Mouse (Mus musculus) v-Abl transformed pro-B cells (cell line): ENCODE data around the gene Arid3c.

Experiments
- in situ Hi-C, 2 experiments: fragments of 400-800 bp; cut with MboI; formaldehyde crosslinking; loops; one replicate each; pipeline ENCODE4 v1.15.1; 2025; ENCODE audit not compliant: unreplicated experiment in 2 of 2

Arid3c gene

GRCm38 (mm10) chr4:41755338-41756305, 24.7 kb upstream of the Arid3c start, which contains the start of gene Sigmar1:
TSS of gene Sigmar1 (minus strand) at chr4:41756157.
- in situ Hi-C loops: loop anchor here (5.0 to 10.0 kb wide), 2 partner anchors 1189 to 1207 kb away; partner anchors contain the start of gene Dnajb5 (in 1 of the 2)

GRCm38 (mm10) chr4:41754797-41755337, 23.9 kb upstream of the Arid3c start, which contains the start of gene Galt:
TSS of gene Galt (plus strand) at chr4:41755228.
- in situ Hi-C loops: loop anchor here (5.0 to 10.0 kb wide), 2 partner anchors 1190 to 1207 kb away; partner anchors contain the start of gene Dnajb5 (in 1 of the 2)

GRCm38 (mm10) chr4:41745021-41745420, 14.1 kb upstream of the Arid3c start:
- in situ Hi-C loops: loop anchor here in 1 of 2 experiments (25.0 kb wide), 1 partner anchor 1033 kb away; the partner anchor contains the start of genes Aptx and Dnaja1

GRCm38 (mm10) chr4:41744131-41744530, 13.2 kb upstream of the Arid3c start:
- in situ Hi-C loops: loop anchor here in 1 of 2 experiments (25.0 kb wide), 1 partner anchor 1032 kb away; the partner anchor contains the start of genes Aptx and Dnaja1

GRCm38 (mm10) chr4:41741158-41741560, 10.2 kb upstream of the Arid3c start:
- in situ Hi-C loops: loop anchor here in 1 of 2 experiments (25.0 kb wide), 1 partner anchor 1029 kb away; the partner anchor contains the start of genes Aptx and Dnaja1

GRCm38 (mm10) chr4:41740380-41741157, 9.6 kb upstream of the Arid3c start:
- in situ Hi-C loops: loop anchor here in 1 of 2 experiments (25.0 kb wide), 1 partner anchor 1028 kb away; the partner anchor contains the start of genes Aptx and Dnaja1

GRCm38 (mm10) chr4:41739260-41739659, 8.3 kb upstream of the Arid3c start:
- in situ Hi-C loops: loop anchor here in 1 of 2 experiments (25.0 kb wide), 1 partner anchor 1027 kb away; the partner anchor contains the start of genes Aptx and Dnaja1

GRCm38 (mm10) chr4:41738256-41738603, 7.3 kb upstream of the Arid3c start:
- in situ Hi-C loops: loop anchor here in 1 of 2 experiments (25.0 kb wide), 1 partner anchor 1026 kb away; the partner anchor contains the start of genes Aptx and Dnaja1

GRCm38 (mm10) chr4:41737602-41738255, 6.8 kb upstream of the Arid3c start:
- in situ Hi-C loops: loop anchor here in 1 of 2 experiments (25.0 kb wide), 1 partner anchor 1025 kb away; the partner anchor contains the start of genes Aptx and Dnaja1

GRCm38 (mm10) chr4:41726826-41727621, 3.9 kb downstream of the Arid3c start:
- in situ Hi-C loops: loop anchor here in 1 of 2 experiments (25.0 kb wide), 1 partner anchor 1015 kb away; the partner anchor contains the start of genes Aptx and Dnaja1

GRCm38 (mm10) chr4:41722918-41723351, 8.0 kb downstream of the Arid3c start, which contains the start of gene Dctn3:
TSS of gene Dctn3 (minus strand) at chr4:41723170.
- in situ Hi-C loops: loop anchor here in 1 of 2 experiments (25.0 kb wide), 1 partner anchor 1011 kb away; the partner anchor contains the start of genes Aptx and Dnaja1

GRCm38 (mm10) chr4:41716834-41717233, 14.1 kb downstream of the Arid3c start:
- in situ Hi-C loops: loop anchor here in 1 of 2 experiments (25.0 kb wide), 1 partner anchor 1005 kb away; the partner anchor contains the start of genes Aptx and Dnaja1

GRCm38 (mm10) chr4:41715596-41715995, 15.3 kb downstream of the Arid3c start:
- in situ Hi-C loops: loop anchor here in 1 of 2 experiments (25.0 kb wide), 1 partner anchor 1003 kb away; the partner anchor contains the start of genes Aptx and Dnaja1

- in situ Hi-C loops: loop anchor here in 1 of 2 experiments (25.0 kb wide), 1 partner anchor 1003 kb away; the partner anchor contains the start of genes Aptx and Dnaja1
These were observed 15.9 kb downstream of the Arid3c start for GRCm38 (mm10) chr4:41715082-41715481.

GRCm38 (mm10) chr4:41714276-41714675, 16.7 kb downstream of the Arid3c start:
- in situ Hi-C loops: loop anchor here (5.0 to 25.0 kb wide), 2 partner anchors 247 to 1002 kb away; partner anchors contain the start of genes Nudt2 (in 2 of the 2), Aptx (in 1 of the 2) and Dnaja1 (in 1 of the 2)

- in situ Hi-C loops: loop anchor here (5.0 to 25.0 kb wide), 2 partner anchors 246 to 1001 kb away; partner anchors contain the start of genes Nudt2 (in 2 of the 2), Aptx (in 1 of the 2) and Dnaja1 (in 1 of the 2)
These were observed 17.5 kb downstream of the Arid3c start, which contains the start of gene Rpp25l for GRCm38 (mm10) chr4:41713197-41714067. TSS of gene Rpp25l (minus strand) at chr4:41713534.
